Mouse (Mus musculus) layer of hippocampus, adult 8-10 months (tissue): Measurements from ENCODE around the gene Nt5c3. TPM values are rescaled to one million over a fixed set of nuclear protein-coding genes. Genes with fewer than 3 reads are reported as not detected.

Experiments used
- DNase-seq, 2 experiments: peaks; one replicate each; pipeline ENCODE4 v3.0.0; 2022; ENCODE audit warnings: low spot score in 2 of 2
- total RNA-seq, 4 experiments: library from RNA; stranded (reverse); gene quantifications; 2 replicates each; pipeline ENCODE4 v1.2.4; 2022

Nt5c3 gene
- 10 to 100 TPM; 35.6 to 39.9 (median 37.9) TPM for total RNA-seq

DNA sequence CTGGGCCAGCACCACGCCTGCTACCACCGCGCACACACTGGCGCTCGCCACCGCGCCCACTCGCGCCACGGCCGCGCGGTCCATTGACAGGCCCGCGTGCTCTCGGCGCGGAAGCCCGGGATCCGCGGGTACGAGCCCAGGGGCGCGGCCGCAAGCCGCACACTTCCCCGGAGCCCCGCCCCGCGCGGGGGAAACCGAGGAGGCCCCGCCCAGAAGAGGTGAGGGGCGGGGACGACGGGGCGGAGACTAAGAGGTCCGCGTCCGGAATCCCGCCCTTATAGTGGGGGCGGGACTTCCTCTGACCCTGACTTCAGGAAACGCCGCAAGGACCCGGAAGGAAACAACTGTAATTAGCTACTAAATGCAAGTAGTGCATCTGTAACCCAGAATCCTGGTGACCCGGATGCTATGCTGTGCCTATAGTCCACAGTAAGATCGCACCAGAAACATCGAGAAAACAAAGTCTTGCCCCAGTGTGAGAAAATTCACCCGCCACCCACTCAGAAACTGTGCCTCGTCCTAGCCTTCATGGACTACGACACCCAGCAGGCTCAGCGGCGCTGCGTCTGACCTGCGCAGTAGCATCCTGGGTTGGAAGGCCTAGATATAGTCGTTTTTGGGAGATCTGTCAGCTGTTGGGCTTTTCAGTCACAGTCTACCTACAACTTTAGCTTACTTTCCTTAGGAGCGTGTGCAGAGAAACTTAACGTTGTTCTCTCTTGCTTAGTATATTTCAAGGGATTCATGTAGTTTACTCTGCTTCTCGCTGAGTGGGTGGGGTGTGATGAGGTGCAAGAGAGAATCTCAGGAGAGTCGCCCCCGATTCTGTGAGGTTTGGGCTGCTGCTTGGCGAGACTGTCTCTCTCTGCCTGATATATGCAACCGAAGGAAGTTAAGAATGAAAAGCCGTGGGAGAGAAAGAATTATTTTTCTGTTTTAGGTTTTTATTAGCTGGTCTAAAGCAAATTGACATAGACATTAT lies at the start of gene Nt5c3, which contains the start of gene Vmn1r4:
TSS of gene Nt5c3 (minus strand) at position 207 of the 982 bp plus-strand sequence.
TSS of gene Vmn1r4 (plus strand) at position 290 of the 982 bp plus-strand sequence.
- peak; percentile 94 to 95 for DNase-seq

DNA sequence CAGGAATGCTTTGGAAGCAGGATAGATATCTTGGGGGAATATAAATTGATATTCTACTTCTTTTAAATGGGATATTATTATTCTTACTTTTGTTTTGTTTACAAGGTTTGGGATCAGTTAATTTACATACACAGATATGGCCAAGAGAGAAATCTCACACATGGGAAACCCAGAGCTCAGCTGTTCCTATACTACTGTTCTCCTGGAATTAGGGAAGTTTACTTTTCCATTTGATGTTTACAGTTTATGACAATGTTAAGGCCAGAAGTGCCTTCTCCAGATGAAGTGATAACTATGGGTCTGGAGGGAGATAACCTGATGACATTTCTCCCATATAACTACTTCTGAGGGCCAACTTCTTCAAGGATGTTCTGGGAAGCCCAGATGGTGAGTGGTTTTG lies 46.2 kb upstream of the Nt5c3 start, which contains the start of gene Vmn1r5:
TSS of gene Vmn1r5 (plus strand) at position 301 of the 400 bp plus-strand sequence.
- no peak for DNase-seq

DNA sequence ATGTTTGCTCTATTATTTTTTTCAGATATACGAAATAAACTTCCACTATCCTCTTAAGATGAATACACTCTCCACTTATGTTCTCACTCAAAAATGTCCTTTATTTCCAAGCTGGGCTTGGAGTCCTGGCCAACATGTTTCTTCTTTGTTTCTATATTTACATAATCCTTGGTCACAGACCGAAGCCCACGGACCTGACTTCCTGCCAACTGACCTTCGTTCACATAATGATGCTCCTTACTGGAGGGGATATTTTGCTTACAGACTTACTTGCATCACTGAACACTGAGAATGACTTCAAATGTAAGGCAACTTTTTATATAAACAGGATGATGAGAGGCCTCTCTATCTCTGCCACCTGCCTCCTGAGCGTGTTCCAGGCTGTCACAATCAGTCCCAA lies 32.7 kb upstream of the Nt5c3 start:
- DNase-seq: no peak

DNA sequence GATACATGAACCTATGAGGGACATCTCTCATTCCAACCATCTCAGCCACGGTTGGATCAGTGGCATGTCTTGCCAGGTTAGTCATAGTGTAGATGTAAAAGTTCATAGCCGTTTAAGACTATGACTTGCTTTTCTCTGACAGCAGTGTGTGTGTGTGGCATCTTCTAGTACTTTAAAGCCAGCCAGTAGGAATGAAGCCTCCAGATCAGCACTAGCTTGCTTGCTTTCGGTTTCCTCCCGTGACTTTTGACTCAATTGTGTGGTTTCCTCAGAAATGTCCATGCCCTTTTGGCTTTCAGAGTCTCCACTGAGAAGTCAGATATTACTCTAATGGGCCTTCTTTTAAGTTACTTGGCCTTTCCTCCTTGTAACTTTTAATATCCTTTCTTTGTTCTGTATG lies 10.6 kb upstream of the Nt5c3 start:
- DNase-seq: no peak

DNA sequence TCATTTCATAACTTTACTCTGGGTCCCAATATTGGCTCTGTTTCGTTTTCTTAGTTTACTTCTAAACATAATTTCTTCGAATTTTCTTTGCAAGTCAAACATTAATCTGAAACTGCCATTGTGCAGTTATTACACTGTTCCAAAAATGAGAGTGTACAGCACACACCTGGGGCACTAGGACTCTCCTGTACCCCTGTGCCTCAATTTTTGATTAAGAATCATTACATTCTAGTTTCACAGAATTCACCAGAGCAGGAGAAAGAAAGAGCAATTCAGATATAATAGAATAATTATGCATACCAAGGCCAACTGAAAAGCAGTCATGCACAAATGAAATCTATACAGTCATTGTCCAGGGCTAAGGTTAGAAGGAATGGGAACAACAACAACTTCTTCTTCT lies 8.7 kb upstream of the Nt5c3 start:
- DNase-seq: no peak

DNA sequence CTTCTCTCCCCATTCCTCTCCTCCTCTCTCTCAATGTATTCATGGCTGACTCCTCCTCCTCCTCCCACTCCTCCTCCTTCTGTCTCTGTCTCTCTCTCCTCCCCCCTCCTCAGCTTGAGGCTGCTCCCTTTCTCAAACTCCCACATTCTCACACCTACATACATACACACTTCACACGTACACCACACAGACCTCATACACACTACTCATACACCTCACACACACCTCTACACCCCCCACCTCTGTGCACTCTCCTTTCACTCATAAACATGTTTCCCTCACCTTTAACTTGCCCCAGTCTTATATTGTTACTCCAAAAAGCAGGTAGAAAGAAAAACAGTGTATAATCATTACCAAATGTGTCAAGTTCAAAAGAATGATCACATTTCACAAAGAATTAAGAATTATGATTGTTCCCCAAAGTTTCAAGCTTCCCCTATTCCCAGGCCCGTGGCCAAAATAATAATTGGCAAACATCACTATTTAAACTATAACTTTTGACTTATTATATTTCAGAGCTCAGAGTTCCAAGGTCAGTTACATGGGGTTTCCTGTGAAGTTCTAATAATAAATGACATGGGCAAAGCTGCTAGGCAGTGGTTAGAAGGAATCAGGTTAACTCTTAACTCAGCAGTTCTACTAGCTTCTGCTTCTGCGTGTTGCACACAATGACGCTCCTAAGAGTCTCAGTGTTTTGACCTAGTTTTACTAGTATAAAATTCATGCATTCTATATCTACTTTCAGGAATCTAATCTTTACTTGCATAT lies 8.1 kb upstream of the Nt5c3 start:
- no peak for DNase-seq

DNA sequence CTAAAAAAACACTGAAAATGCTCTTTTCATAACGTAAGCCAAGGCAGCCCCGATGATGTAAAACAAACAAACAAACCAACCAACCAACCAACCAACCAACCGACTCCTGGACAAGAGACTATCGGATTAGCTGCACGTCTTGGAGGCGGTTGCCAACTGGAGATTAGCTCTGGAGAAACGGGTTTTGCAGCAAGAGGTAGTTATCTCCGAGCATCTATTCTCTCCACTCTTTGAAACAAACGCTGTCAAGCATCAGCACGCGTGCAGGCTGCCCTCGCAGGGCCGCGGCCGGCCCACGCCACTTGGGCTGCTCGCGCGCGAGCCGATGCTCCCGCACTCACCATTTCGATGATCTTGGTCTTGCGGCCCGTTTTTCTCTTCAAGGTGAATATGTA lies 404 bp downstream of the Nt5c3 start:
- DNase-seq: no peak

DNA sequence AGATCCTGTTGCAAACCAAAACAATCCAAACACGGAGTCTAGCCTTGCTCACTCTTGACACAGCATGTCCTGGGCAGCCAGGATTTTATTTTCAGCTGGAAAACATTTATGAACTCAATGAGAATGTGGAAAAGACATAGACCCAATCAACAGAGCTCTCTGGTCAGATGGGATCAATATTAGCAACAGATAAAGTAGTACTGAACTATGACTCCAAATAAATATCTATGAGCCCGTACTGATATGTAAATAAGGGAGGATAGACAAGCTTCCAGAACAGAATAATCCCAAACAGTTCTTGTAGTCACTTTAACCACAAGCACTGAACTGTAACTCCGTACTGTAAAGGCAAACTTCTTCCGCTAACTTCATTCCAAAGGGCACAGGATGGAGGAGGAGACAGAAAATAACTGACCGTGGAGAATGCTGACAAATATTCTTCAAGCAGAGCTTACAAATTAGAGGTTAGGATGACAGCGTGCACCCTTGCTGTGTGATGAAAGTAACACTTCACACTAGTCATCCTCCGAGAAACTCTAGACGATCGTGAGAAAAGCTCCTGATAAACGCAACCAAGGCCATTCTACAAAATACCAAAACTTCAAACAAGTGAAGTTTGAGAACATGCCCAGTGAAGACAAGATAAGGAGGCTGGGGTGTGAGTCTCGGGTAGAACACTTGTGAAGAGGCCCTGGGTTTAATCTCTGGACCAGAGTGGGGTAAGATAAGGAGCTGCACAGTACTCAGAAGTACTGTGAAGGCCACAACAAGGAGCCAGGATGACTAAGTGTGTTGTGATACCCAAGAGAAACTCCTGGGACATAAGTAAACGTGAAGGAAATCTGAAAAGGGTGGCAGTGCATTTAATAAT lies 3.3 kb downstream of the Nt5c3 start:
- DNase-seq: no peak

DNA sequence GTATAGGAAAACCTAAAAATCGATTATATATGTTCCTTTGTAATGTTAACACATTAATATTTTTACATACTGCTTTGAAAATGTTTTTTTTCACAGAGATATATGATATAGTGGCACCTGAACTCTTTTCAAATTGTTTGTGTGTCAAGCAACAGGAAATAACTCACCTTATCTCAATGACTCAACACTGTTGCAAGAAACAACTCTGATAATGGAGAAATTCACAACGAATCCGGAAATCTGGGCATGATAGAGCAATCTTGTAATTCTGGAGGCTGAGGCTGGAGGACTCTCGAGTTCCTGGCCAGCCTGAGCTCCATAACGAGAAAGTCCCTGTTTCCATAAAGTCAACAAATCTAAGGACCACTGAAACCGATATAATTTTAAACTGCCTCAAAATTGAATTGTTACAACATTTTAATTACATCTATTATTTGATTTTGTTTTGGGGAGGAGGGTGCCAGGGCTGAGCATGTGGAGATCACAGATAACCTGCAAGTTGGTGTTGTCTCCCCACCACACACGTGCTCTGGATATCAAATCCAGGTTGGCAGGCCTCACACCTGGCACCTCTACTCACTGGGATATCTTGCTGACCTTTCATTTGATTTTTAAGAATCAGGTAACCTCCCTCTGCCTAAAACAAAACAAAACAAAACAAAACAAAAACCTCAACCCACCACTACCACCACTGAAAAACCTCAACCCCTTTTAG lies 4.2 kb downstream of the Nt5c3 start:
- DNase-seq: no peak

DNA sequence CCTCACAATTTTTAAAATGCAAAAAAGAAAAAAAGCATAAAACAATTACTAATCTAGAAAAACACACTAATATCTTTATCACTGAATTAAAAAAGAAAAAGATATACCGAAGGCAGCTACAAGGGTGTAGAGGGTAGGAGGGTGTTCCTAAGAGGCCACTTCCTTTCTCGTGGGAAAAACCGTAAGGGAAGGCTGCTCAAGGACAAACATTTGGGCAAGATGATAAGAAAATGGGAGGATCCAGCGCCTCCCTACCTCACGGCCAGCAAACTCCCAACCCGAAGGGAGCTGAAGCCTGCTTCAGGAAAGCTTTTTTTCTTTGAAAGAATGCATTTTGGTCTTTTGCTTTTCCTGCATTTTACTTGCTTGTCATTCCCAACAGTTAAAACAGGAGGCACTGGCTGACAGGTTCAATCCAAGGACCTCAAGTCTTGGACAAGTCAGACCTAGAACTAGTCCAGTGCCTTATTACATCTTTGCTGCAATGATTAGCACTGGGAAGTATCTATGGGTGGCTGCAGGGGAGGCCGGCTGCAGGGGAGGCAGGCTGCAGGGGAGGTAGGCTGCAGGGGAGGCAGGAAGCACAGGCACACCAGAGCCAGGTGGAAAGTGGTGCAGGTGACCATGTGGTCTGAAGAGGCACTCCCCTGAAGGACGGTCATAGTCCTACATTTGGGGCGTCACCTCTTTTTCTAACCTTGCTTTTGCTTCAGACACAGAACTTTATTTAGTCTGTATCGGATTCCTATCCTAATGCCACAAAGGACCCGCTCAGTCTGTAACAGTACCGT lies 6.0 kb downstream of the Nt5c3 start:
- DNase-seq: no peak

DNA sequence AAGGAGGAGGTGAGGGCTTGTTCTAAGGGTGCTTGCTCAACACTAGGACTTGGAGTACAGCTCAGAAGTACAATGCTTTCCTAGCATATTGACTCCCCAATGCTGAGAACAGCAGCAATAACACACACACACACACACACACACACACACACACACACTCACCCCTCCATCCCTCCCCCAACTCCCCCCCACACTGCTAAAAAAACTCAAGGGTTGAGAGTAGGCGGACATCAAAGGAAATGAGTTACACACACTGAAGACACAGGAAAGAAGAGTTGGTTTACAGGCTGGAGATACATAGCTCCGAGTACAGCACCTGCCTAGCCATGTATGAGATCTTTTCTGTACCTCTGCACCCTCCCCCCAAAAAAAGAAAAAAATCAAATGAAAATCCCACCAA lies 7.5 kb downstream of the Nt5c3 start:
- no peak for DNase-seq

DNA sequence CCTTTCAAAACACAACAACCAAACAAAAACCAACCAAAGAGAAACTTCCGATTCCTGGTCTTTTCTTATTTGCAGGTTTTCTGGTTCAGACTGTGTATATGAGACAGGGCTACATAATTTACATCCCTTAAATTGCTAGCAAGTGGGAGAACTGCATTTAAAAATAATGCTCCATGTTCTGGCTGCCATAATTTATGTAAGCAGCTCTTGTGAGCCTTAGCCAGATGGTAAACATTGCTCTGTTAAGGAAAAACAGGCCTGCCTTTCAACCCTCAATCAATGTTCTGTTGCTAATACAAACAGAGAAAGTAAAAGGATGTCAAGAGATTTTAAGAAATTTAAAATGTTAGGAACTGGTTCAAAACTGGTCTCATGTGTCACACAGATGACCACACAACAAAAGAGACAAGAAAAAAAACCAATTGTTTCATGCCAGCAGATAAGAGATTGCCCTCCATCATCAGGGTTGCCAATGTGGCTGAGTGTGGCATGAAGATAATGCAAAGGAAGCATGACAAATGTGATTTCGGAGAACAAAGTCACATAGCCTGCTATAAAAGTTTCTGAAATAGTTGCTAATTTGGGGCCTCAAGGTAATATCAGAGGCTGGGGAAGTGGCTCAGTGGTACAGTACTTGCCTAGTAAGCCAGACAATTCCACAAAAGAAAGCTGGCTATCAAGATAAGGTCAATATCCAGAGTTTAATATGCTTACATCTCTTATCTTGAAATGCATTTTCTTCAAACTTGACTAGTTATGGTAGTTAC lies 10.5 kb downstream of the Nt5c3 start:
- DNase-seq: no peak

DNA sequence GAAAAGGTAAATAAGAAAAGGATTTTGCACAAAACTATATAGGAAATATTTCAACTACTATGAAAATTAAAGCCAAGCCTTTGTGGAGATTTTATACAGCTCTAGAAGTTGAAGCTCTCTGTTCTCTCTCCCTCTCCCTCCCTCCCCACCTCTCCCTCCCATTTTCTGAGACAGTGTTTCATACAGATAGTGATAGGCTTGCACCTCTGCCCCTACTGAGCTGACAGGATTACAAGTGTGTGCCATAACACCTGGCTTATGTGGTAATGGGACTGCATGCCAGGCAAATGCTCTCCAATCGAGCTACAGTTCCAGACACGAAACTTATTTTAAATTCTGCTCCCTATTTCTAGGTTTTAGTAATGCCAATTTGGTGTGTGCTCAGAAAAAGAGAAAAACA lies 12.8 kb downstream of the Nt5c3 start:
- no peak for DNase-seq

DNA sequence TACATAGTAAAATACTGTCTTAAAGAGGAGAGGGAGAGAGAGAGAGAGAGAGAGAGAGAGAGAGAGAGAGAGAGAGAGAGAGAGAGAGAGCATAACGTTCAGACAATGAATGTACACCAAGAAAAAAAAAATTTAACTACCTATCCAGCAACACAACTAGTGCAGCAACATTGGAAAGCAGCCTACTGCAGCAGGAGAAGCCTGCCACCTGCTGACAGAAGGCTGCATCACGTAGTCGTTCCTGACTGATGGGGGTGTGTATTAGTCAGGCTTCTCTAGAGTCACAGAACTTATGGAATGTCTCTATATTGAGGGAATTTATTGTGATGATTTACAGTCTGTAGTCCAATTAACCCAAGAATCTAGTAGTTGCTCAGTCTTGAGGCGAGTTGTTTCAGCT lies 14.8 kb downstream of the Nt5c3 start:
- DNase-seq: peak in 1 of 2 experiments; percentile 63

DNA sequence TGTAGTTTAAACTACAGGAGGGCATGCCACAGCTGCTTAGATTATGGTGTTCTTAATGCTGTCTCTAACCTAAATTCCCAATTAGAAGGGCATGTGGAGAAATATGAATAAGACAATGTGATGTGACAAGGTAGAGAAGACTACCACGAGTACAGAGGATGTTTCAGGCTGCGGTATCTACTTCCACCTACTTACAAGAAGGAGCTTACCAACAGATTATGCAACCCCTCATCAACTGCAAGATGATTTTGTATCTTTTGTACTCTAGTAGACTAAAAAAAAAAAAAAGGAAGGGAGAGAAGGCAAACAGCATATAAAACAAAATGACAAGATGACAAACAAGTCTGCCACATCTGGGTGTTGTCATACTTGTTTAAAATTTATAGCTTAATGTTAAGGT lies 15.3 kb downstream of the Nt5c3 start:
- DNase-seq: no peak

DNA sequence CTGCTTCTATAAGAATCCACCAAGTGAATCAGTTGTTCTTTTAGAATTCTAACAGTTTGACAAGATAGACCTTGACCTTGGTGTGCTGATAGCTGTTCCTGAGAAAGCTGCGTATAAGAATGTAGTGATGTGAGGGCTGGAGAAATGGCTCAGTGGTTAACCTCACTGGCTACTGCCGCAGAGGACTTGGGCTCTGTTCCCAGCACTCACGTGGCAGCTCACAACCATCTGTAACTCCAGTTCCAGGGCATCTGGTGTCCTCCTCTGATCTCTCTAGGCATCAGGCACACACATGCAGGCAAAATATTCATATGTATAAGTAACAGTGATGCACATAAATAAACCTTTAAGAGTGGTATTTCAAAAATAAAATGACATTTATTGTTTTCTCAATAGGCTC lies 15.8 kb downstream of the Nt5c3 start:
- no peak for DNase-seq

DNA sequence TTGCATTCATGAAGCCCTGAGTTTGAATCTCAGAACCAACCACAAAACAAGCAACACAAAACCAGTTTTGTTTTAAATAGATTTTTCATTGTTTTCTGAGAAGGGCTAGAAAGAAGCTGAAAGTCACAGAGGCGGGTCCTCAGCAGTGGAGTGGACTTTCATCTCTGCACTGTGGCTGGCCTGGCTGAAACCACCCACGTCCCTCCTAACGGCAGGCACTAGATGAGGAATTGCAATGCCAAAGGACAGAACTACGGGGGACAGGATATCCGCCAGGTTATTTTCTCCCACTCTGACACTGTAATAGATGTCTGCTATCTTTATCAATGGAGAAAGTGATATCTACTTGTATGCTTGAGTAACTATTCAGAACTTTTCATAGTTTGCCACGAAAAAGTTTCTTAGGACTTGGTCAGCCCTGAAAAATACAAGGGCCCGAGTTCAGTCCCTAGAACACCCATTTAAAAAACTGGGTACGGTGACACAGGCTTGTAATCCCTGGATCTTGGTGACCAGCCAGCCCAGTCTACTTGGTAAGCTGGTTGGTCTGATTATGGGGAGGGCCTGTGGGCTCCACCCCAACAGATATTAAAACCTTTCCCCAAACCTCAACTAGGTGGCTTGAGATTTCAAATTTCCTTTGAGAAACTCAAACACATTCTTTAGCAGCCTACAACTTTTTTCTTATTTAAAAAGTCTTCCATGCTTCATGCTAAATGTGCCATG lies 17.4 kb downstream of the Nt5c3 start:
- no peak for DNase-seq

DNA sequence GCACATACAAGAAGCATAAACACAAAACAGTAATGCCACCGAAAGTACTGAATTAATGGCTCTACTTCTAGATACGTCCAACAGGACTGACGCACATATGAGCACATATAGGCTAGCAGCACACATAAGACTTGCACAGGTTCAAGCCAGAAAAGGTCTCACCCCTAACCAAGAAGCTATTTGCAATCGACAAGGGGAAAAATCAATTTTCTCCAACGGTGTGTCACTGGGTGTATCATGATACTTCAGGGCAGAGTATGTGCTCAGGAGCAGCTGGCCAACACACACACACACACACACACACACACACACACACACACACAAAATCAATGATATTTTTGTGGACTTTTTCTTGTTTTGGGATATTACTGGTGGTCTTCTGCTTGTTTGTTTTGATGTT lies 18.2 kb downstream of the Nt5c3 start:
- DNase-seq: no peak
